Mouse (Mus musculus) hindbrain, embryonic 12.5 days (tissue): ENCODE results near the gene Txndc9. TPM values are rescaled to one million over a fixed set of nuclear protein-coding genes. Genes with fewer than 3 reads are reported as not detected.

Experiments used
- ATAC-seq: fragments of 200-750 bp; cut with Nextera tagmentation; 2 replicates; pipeline ENCODE4 v1.8.0; 2017; ENCODE audit warnings: moderate TSS enrichment; ENCODE audit not compliant: low FRiP score
- H3K27ac ChIP-seq: fragments of 300-500 bp; sonication (generic); 2 replicates; pipeline ENCODE4 v1.5.1; 2016; ENCODE audit warnings: mild to moderate bottlenecking
- H3K27me3 ChIP-seq: fragments of 300-500 bp; sonication (generic); 2 replicates; pipeline ENCODE4 v1.6.1; 2016; ENCODE audit warnings: mild to moderate bottlenecking
- H3K36me3 ChIP-seq: fragments of 300-500 bp; sonication (generic); 2 replicates; pipeline ENCODE4 v1.6.1; 2016; ENCODE audit warnings: mild to moderate bottlenecking
- H3K4me1 ChIP-seq: fragments of 300-500 bp; sonication (generic); 2 replicates; pipeline ENCODE4 v1.6.1; 2016
- H3K4me2 ChIP-seq: fragments of 300-500 bp; sonication (generic); replicated peaks from 2 replicates; pipeline ENCODE4 v1.6.1; 2016; ENCODE audit warnings: mild to moderate bottlenecking
- H3K4me3 ChIP-seq: fragments of 300-500 bp; sonication (generic); 2 replicates; pipeline ENCODE4 v1.5.1; 2016; ENCODE audit warnings: mild to moderate bottlenecking
- H3K9ac ChIP-seq: fragments of 300-500 bp; sonication (generic); 2 replicates; pipeline ENCODE4 v1.6.1; 2016; ENCODE audit warnings: mild to moderate bottlenecking, moderate library complexity
- H3K9me3 ChIP-seq: fragments of 300-500 bp; sonication (generic); replicated peaks from 2 replicates; pipeline ENCODE4 v1.6.1; 2016; ENCODE audit warnings: mild to moderate bottlenecking
- WGBS: fragments of 180-500 bp; shearing (Covaris S2); methylation state at CpG from one replicate; pipeline ENCODE4 v1.1.7; 2016; 5-methylcytosine and 5-hydroxymethylcytosine counted together
- polyA plus RNA-seq: library from polyadenylated mRNA; unstranded; fragments of >200 nt; fragmentation: Nextera tagmentation; extraction: Ambion mirVana; gene quantifications from 2 replicates; pipeline ENCODE4 v1.2.1, GENCODE M21; 2016

Txndc9 gene
- polyA plus RNA-seq, 1 experiment from 2014 or later: 155 TPM

- Histone ChIP-seq H3K4me3 (no peak overlapping the region), H3K4me1 (no peaks in the 10 kb centered on the region), H3K27ac (no peak overlapping the region), H3K4me2 (no peak overlapping the region), H3K9ac (no peak overlapping the region), H3K9me3 (no peaks in the 10 kb centered on the region), H3K27me3 (no peaks in the 10 kb centered on the region), H3K36me3 (no peaks in the 10 kb centered on the region)
- no peak for ATAC-seq
- WGBS: 65% methylated on average over 10 of the region's 10 CpGs
Measured at GRCm38 (mm10) chr1:37965571-37965970, 32.1 kb downstream of the Txndc9 start.

DNA sequence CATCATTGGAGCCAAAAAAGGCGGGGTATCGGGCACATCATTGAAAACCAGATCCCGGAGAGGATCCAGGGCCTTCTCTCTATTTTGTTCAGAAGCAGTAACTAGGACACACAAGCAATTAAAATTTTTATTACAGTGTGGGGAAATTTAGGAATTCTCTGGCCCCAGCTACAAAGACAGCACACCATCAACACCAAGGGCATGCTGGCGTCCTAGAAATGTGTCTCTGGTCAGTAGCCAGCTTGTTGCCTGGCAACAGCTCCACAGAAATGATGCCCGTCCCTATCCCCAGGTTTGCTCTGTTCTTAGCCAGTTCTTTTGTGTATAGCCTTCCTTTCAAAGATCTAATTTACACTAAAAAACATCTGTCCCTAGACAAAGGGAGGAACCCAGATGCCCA lies 38.2 kb downstream of the Txndc9 start:
- Histone ChIP-seq H3K4me2 (no peak overlapping the region), H3K27me3 (no peaks in the 10 kb centered on the region), H3K27ac (no peak overlapping the region), H3K9ac (no peak overlapping the region), H3K9me3 (no peaks in the 10 kb centered on the region), H3K4me1 (0 out of 2 replicates have a peak, but pooled peaks cover 2% of the 10 kb centered on the region), H3K36me3 (no peaks in the 10 kb centered on the region), H3K4me3 (no peak overlapping the region)
- no peak for ATAC-seq
- WGBS: 67% methylated on average over 5 of the region's 5 CpGs

GRCm38 (mm10) chr1:37958516-37958915 lies 39.2 kb downstream of the Txndc9 start:
- H3K36me3 ChIP-seq: no peaks in the 10 kb centered on the region
- no peaks in the 10 kb centered on the region; the same call in 1 of the 2 replicates for H3K9me3 ChIP-seq
- 0 out of 2 replicates have a peak, but pooled peaks cover 2% of the 10 kb centered on the region for H3K4me1 ChIP-seq
- no peak overlapping the region for H3K27ac ChIP-seq
- H3K27me3 ChIP-seq: no peaks in the 10 kb centered on the region
- 85% methylated on average over 2 of the region's 2 CpGs for WGBS
- no peak for ATAC-seq
- no peak overlapping the region for H3K9ac ChIP-seq
- no peak overlapping the region for H3K4me3 ChIP-seq
- H3K4me2 ChIP-seq: no peak overlapping the region

- H3K27me3 ChIP-seq: no peaks in the 10 kb centered on the region
- WGBS: 90% methylated on average over 5 of the region's 5 CpGs
Measured at GRCm38 (mm10) chr1:37957659-37958058, 40.0 kb downstream of the Txndc9 start, which contains the start of gene Lyg1. Lyg1 (minus strand) TSS chr1:37957759.

GRCm38 (mm10) chr1:37956690-37957431 lies 40.8 kb downstream of the Txndc9 start:
- no peak overlapping the region for H3K27ac ChIP-seq
- WGBS: 38% methylated on average over 3 of the region's 3 CpGs
- ATAC-seq: no peak

More at GRCm38 (mm10) chr1:37957659-37958058, 40.0 kb downstream of the Txndc9 start, which contains the start of gene Lyg1:
- H3K27ac ChIP-seq: no peak within 1 kb of the TSS
- H3K4me1 ChIP-seq: 0 out of 2 replicates have a peak, but pooled peaks cover 2% of the 10 kb centered on the region
- H3K36me3 ChIP-seq: no peaks in the 10 kb centered on the region
- no peak within 1 kb of the TSS for H3K9ac ChIP-seq
- no peak within 1 kb of the TSS for H3K4me3 ChIP-seq
- no peak within 1 kb of the TSS for H3K4me2 ChIP-seq
- no peak for ATAC-seq
- no peaks in the 10 kb centered on the region; the same call in 1 of the 2 replicates for H3K9me3 ChIP-seq

GRCm38 (mm10) chr1:37955251-37955650 lies 42.4 kb downstream of the Txndc9 start:
- H3K9ac ChIP-seq: no peak overlapping the region
- 91% methylated on average over 2 of the region's 2 CpGs for WGBS
- no peaks in the 10 kb centered on the region for H3K36me3 ChIP-seq
- H3K4me2 ChIP-seq: no peak overlapping the region
- no peak overlapping the region for H3K4me3 ChIP-seq
- no peak overlapping the region for H3K27ac ChIP-seq
- no peaks in the 10 kb centered on the region; the same call in 1 of the 2 replicates for H3K9me3 ChIP-seq
- H3K4me1 ChIP-seq: 0 out of 2 replicates have a peak, but pooled peaks cover 2% of the 10 kb centered on the region
- no peak for ATAC-seq
- H3K27me3 ChIP-seq: no peaks in the 10 kb centered on the region

More at GRCm38 (mm10) chr1:37956690-37957431, 40.8 kb downstream of the Txndc9 start:
- Histone ChIP-seq H3K4me1 (0 out of 2 replicates have a peak, but pooled peaks cover 2% of the 10 kb centered on the region), H3K9ac (no peak overlapping the region), H3K27me3 (no peaks in the 10 kb centered on the region), H3K36me3 (no peaks in the 10 kb centered on the region), H3K4me3 (no peak overlapping the region), H3K9me3 (no peaks in the 10 kb centered on the region; the same call in 1 of the 2 replicates), H3K4me2 (no peak overlapping the region)

DNA sequence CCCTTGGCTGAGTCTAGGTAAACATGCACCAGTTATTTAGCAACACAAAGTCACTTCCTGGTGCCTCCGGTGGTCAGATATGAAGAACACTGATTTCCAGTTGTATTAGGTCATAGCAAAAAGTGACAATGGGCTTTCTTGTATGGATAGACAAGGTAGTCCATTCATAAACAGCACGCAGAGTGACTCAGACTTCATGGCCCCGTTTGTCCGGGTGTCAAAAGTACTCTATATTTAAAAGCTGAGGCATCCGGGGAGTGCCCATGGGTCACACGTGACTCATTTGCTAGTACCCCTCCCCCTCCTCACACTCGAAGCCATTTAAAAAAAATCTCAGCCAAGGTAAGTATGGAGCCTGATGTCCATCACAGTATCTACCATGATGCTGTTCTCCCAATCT lies 42.9 kb downstream of the Txndc9 start:
- Histone ChIP-seq H3K27me3 (no peaks in the 10 kb centered on the region), H3K4me1 (0 out of 2 replicates have a peak, but pooled peaks cover 2% of the 10 kb centered on the region), H3K9me3 (no peaks in the 10 kb centered on the region; the same call in 1 of the 2 replicates), H3K27ac (no peak overlapping the region), H3K9ac (no peak overlapping the region), H3K4me2 (no peak overlapping the region), H3K4me3 (no peak overlapping the region), H3K36me3 (no peaks in the 10 kb centered on the region)
- no peak for ATAC-seq
- whole genome bisulfite sequencing: 83% methylated on average over 7 of the region's 7 CpGs

GRCm38 (mm10) chr1:37948906-37949305 lies 48.8 kb downstream of the Txndc9 start:
- no peaks in the 10 kb centered on the region for H3K27me3 ChIP-seq
- H3K4me1 ChIP-seq: no peaks in the 10 kb centered on the region
- ATAC-seq: no peak
- H3K4me3 ChIP-seq: no peak overlapping the region
- H3K9me3 ChIP-seq: no peaks in the 10 kb centered on the region
- no peak overlapping the region for H3K4me2 ChIP-seq
- 74% methylated on average over 2 of the region's 2 CpGs for WGBS
- H3K27ac ChIP-seq: no peak overlapping the region
- no peak overlapping the region for H3K9ac ChIP-seq
- no peaks in the 10 kb centered on the region for H3K36me3 ChIP-seq

Other genes starting within 250 kb of the Txndc9 start
- gene Tsga10, start 131.5 kb downstream of the Txndc9 start, polyA plus RNA-seq: 20.3 and 21.5 TPM in 2 replicates
- 8.8 and 8.9 TPM in 2 replicates for gene Lipt1, start 126.2 kb downstream of the Txndc9 start, polyA plus RNA-seq
- gene Mitd1, start 107.5 kb downstream of the Txndc9 start, polyA plus RNA-seq: 19.1 and 21.7 TPM in 2 replicates
- gene Mrpl30, start 107.4 kb downstream of the Txndc9 start, polyA plus RNA-seq: 185 and 220 TPM in 2 replicates
- not detected in 2 replicates for gene Lyg2, start 81.4 kb downstream of the Txndc9 start, polyA plus RNA-seq
- gene Lyg1, start 40.1 kb downstream of the Txndc9 start, polyA plus RNA-seq: not detected in 2 replicates
- 31.3 and 34.0 TPM in 2 replicates for gene Eif5b, start 117 bp upstream of the Txndc9 start, polyA plus RNA-seq
- gene Rev1, start 131.9 kb upstream of the Txndc9 start, polyA plus RNA-seq: 40.4 and 44.2 TPM in 2 replicates